Mouse (Mus musculus) forebrain, postnatal 0 days (tissue): ENCODE results near the gene Stim1. TPM values are rescaled to one million over a fixed set of nuclear protein-coding genes. Genes with fewer than 3 reads are reported as not detected.

Experiments used
- ATAC-seq: fragments of 200-750 bp; cut with Nextera tagmentation; 2 replicates; pipeline ENCODE4 v1.8.0; 2017; ENCODE audit warnings: mild to moderate bottlenecking, moderate library complexity
- DNase-seq: peaks from one replicate; pipeline ENCODE4 v3.0.0-alpha.2; 2015
- H3K27ac ChIP-seq: fragments of 300-500 bp; sonication (generic); 2 replicates; pipeline ENCODE4 v1.5.1; 2014; ENCODE audit warnings: low read depth, mild to moderate bottlenecking, antibody characterized with exemption, low read length, moderate library complexity, mixed read lengths
- H3K27me3 ChIP-seq: fragments of 300-500 bp; sonication (generic); 2 replicates; pipeline ENCODE4 v1.6.1; 2014; ENCODE audit warnings: mild to moderate bottlenecking, low read length, mixed read lengths; ENCODE audit not compliant: insufficient read depth
- H3K36me3 ChIP-seq: fragments of 300-500 bp; sonication (generic); 2 replicates; pipeline ENCODE4 v1.6.1; 2014; ENCODE audit warnings: mild to moderate bottlenecking, moderate library complexity; ENCODE audit not compliant: insufficient read depth
- H3K4me1 ChIP-seq: fragments of 300-500 bp; sonication (generic); 2 replicates; pipeline ENCODE4 v1.6.1; 2014; ENCODE audit warnings: antibody characterized with exemption; ENCODE audit not compliant: insufficient read depth
- H3K4me2 ChIP-seq: fragments of 300-500 bp; sonication (generic); 2 replicates; pipeline ENCODE4 v1.6.1; 2014; ENCODE audit warnings: low read depth, mild to moderate bottlenecking, moderate library complexity
- H3K4me3 ChIP-seq: fragments of 300-500 bp; sonication (generic); 2 replicates; pipeline ENCODE4 v1.5.1; 2014; ENCODE audit warnings: low read depth, low read length, mixed read lengths
- H3K9ac ChIP-seq: fragments of 300-500 bp; sonication (generic); 2 replicates; pipeline ENCODE4 v1.6.1; 2014; ENCODE audit warnings: mild to moderate bottlenecking
- H3K9me3 ChIP-seq: fragments of 300-500 bp; sonication (generic); 2 replicates; pipeline ENCODE4 v1.6.1; 2016; ENCODE audit warnings: low read length
- CTCF ChIP-seq: sonication (generic); IDR thresholded peaks from 2 replicates; pipeline ENCODE4 v1.5.1; 2016; ENCODE audit warnings: antibody characterized with exemption, control low read depth, low read depth
- WGBS: fragments of 180-500 bp; shearing (Covaris S2); extraction: QIAGEN DNeasy Blood & Tissue Kit; methylation state at CpG from one replicate; pipeline ENCODE4 v1.1.7; 2014; 5-methylcytosine and 5-hydroxymethylcytosine counted together
- polyA plus RNA-seq: library from polyadenylated mRNA; unstranded; fragments of >200 nt; fragmentation: Nextera tagmentation; extraction: Ambion mirVana; gene quantifications from 2 replicates; pipeline ENCODE4 v1.2.1, GENCODE M21; 2015
- total RNA-seq: library from RNA; depleted of rRNA; stranded (reverse); fragments of >200 nt; gene quantifications from 2 replicates; pipeline ENCODE4 v1.2.3, GENCODE M21; 2014

Stim1 gene
- total and polyA plus RNA-seq, 2 experiments from 2014 or later: 15.5 to 30.5 TPM

DNA sequence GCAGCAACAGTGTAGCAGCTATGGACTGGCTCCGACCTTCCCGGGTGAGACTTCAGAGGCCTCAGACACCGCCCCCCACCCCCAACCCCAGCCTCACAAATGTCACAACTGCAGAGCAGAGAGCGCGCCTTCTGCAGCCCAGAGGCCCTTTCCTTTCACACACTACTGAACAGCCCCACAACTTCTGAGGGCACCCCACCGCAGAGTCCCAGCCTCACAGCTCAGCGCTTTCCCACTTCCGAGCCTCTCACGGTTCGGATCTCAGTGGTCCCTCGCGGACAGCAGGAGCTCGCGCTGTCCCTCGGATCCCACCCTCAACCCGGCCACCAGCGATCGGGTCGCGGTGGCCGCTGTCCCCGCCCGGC, 18.1 kb upstream of the Stim1 start:
- peak; percentile 17 for DNase-seq
- Histone ChIP-seq H3K9me3 (no peaks in the 10 kb centered on the region), H3K27ac (peak overlapping the region; percentile 78; the same call in 1 of the 2 replicates), H3K9ac (peak overlapping the region; percentile 71), H3K27me3 (no peaks in the 10 kb centered on the region), H3K4me3 (peak overlapping the region; percentile 67), H3K4me2 (peak overlapping the region; percentile 92), H3K36me3 (no peaks in the 10 kb centered on the region), H3K4me1 (peaks cover 4% of the 10 kb centered on the region; the same call in 1 of the 2 replicates)
- WGBS: under 1% methylated on average over 23 of the region's 23 CpGs
- no peak for TF ChIP-seq CTCF
- peak; percentile 42 for ATAC-seq

DNA sequence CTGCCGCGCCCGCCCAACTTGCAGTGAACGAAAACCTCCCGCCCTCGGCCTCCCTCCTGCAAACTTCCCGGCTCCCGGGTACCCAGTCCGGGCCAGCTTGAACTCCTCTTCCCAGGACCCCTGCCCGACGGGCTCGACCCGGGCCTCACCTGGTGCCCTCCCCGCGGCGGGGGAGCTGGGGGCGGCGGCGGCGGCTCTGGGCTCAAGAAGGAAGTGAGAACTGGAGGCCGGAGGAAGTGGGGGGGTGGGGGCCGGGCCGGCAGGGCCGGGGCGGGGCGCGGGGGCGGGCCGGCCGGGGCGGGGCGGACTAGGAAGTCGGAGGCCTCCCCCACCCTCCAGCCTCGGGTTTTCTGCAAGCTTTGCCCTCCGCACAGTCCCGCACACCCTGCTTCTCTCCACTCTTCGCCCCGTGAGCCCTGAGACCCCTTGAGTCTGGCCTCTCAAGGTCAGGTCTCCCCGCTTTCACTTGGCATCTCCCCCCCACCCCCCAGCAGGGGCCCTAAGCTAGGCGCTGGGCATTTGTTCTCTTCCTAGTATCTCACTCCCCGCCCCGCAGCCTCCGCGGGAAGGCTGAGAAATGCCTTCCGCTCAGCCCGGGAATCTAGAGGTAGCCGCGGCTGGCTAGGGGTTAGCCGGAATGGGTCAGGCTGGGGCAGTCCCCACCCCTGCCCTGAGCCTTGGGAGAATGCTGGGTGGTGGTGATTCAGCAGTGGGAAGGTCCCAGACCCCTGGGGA, 17.5 kb upstream of the Stim1 start:
- H3K4me1 ChIP-seq: peaks cover 4% of the 10 kb centered on the region; the same call in 1 of the 2 replicates
- H3K9me3 ChIP-seq: no peaks in the 10 kb centered on the region
- DNase-seq (peak; percentile 65), ATAC-seq (peak; percentile 66)
- no peaks in the 10 kb centered on the region for H3K36me3 ChIP-seq
- no peaks in the 10 kb centered on the region for H3K27me3 ChIP-seq
- peak overlapping the region; percentile 78 for H3K27ac ChIP-seq
- peak overlapping the region; percentile 71 for H3K9ac ChIP-seq
- H3K4me2 ChIP-seq: peak overlapping the region; percentile 92
- H3K4me3 ChIP-seq: peak overlapping the region; percentile 67
- under 1% methylated on average over 27 of the region's 49 CpGs for WGBS
- no peak for TF ChIP-seq CTCF

DNA sequence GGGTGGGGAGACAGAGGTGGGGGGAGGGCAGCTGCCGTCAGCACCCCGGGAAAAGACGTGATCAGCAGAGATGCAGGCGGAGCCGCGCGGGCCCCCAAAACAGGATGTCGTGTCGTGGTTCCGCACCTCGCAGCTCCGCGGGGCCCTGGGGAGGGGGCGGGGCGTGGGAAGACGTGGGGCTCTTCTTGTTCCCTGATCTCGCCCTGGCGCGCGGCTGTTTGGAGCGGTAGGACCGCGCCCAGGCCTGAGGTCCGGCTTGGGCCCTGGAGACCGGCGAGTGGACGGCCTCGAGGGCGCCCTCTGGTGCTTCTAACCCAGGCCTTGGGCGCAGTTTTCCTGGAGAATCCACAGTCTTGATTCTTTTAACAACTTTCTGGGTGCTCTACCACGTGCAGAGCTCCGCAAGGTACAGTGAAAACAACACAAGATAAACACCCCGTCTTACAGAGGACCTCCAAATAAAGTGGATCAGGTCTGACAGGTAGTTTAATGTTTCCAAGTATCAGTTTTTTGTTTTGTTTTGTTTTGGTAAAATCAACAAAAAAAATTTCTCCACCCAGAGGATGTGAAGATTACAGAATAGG, 16.9 kb upstream of the Stim1 start:
- peak overlapping the region; percentile 67 for H3K4me3 ChIP-seq
- H3K4me1 ChIP-seq: peaks cover 4% of the 10 kb centered on the region; the same call in 1 of the 2 replicates
- peak; percentile 71 for TF ChIP-seq CTCF
- no peaks in the 10 kb centered on the region for H3K27me3 ChIP-seq
- H3K36me3 ChIP-seq: no peaks in the 10 kb centered on the region
- DNase-seq: peak; percentile 75
- H3K27ac ChIP-seq: peak overlapping the region; percentile 78
- H3K4me2 ChIP-seq: peak overlapping the region; percentile 92
- WGBS: under 1% methylated on average over 33 of the region's 33 CpGs
- peak; percentile 70 for ATAC-seq
- H3K9me3 ChIP-seq: no peaks in the 10 kb centered on the region
- H3K9ac ChIP-seq: peak overlapping the region; percentile 71

DNA sequence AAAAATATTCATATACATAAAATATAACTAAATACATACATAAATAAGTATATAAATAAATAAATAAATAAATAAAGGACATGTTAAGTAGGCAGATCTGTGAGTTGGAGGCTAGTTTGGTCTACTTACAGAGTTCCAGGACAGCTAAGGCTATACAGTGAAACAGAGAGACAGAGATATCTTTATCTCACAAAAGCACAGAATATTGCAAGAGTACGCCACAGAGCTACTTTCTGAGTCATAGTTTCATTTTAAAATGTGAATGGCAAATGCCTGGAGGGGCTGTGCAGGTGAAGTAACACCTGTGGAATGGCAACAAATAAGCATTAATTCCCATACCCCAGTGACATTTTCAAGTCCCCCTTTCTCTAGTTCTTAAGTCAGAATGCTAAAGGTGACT, 14.0 kb upstream of the Stim1 start:
- Histone ChIP-seq H3K27me3 (no peaks in the 10 kb centered on the region), H3K4me2 (no peak overlapping the region), H3K27ac (no peak overlapping the region), H3K4me3 (no peak overlapping the region), H3K36me3 (no peaks in the 10 kb centered on the region), H3K4me1 (peaks cover 4% of the 10 kb centered on the region; the same call in 1 of the 2 replicates), H3K9me3 (no peaks in the 10 kb centered on the region), H3K9ac (no peak overlapping the region)
- ATAC-seq (no peak), DNase-seq (no peak)
- 85% methylated on average over 1 of the region's 1 CpGs for WGBS
- no peak for TF ChIP-seq CTCF

DNA sequence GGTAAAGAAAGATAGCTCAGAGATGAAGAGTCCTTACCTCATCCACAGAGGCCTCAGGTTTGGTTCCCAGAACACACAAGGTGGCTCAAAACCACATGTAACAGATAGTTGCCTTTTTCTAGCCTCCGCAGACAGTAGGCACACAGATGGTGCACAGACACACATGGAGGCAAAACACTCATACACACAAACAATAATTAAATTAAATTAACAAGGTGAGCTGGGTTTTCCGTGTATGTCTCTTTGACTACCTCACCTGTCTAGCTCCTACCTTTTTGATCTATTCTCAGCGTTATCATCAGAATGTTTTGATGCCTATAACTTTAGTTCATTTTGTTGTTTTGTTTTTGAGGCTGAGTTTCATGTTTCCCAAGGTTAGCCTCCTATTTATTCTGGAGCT, 11.7 kb upstream of the Stim1 start, which contains the start of gene Rhog:
Rhog (minus strand) TSS at position 101 of the 400 bp plus-strand sequence.
- WGBS: 83% methylated on average over 3 of the region's 3 CpGs
- no peaks in the 10 kb centered on the region for H3K9me3 ChIP-seq
- no peak for ATAC-seq

DNA sequence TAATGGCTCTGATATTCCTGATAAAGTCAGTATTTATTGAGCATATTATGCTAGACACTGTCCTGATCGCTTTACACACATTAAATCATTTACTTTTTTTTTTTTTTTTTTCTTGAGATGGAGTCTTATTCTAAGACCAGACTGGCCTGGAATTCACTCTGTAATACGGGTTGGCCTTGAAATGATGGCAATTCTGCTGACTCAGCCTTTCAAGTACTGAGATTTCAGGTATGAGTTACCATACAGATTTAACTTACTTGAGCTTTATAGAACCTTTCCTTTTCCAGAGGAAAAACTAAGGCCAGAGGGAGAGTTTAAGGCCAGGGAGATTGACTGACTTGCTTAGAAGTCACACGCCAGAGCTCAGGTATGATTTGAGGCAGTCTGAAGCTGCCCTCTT, 11.0 kb upstream of the Stim1 start:
- H3K27ac ChIP-seq: no peak overlapping the region
- H3K4me2 ChIP-seq: no peak overlapping the region
- WGBS: 89% methylated on average over 3 of the region's 3 CpGs
- H3K4me3 ChIP-seq: no peak overlapping the region
- no peaks in the 10 kb centered on the region for H3K36me3 ChIP-seq
- H3K9ac ChIP-seq: no peak overlapping the region
- no peak for TF ChIP-seq CTCF
- no peaks in the 10 kb centered on the region for H3K4me1 ChIP-seq
- H3K27me3 ChIP-seq: no peaks in the 10 kb centered on the region
- no peaks in the 10 kb centered on the region for H3K9me3 ChIP-seq
- DNase-seq (no peak), ATAC-seq (no peak)

More for the DNA sequence above, 11.7 kb upstream of the Stim1 start, which contains the start of gene Rhog:
- no peak within 1 kb of the TSS for H3K4me2 ChIP-seq
- peaks cover 4% of the 10 kb centered on the region; the same call in 1 of the 2 replicates for H3K4me1 ChIP-seq
- no peak within 1 kb of the TSS for H3K4me3 ChIP-seq
- no peak for DNase-seq
- no peaks in the 10 kb centered on the region for H3K36me3 ChIP-seq
- no peaks in the 10 kb centered on the region for H3K27me3 ChIP-seq
- TF ChIP-seq CTCF: no peak
- no peak within 1 kb of the TSS for H3K9ac ChIP-seq
- no peak within 1 kb of the TSS for H3K27ac ChIP-seq

DNA sequence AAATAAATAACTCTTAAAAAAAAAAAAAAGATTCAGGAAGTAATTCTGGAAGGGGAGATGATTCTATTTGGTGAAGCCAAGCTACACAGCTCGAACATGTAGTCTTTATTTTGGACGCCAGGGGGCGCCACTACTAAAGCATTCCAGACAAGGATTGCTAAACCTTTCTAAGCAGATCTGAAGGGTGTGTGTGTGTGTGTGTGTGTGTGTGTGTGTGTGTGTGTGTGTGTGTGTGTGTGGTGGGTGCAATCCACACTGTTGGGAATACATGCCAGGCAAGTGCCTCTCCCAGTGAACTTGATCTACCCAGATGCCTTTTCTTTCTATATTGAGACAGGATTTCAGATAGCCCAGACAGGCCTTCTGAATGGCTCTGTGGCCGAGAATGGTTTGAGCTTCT, 9.4 kb upstream of the Stim1 start:
- WGBS: 19% methylated on average over 4 of the region's 4 CpGs
- DNase-seq: peak; percentile 84
- H3K9ac ChIP-seq: no peak overlapping the region

More for the DNA sequence above, 9.4 kb upstream of the Stim1 start:
- Histone ChIP-seq H3K9me3 (no peaks in the 10 kb centered on the region), H3K4me3 (no peak overlapping the region), H3K36me3 (no peaks in the 10 kb centered on the region), H3K4me1 (no peaks in the 10 kb centered on the region), H3K27me3 (no peaks in the 10 kb centered on the region), H3K4me2 (no peak overlapping the region), H3K27ac (no peak overlapping the region)
- peak; percentile 81 for ATAC-seq
- TF ChIP-seq CTCF: peak; percentile 83
